10 mouse cellular contexts compared by ENCODE assay signal in genomic region chr16:79168193-79168592, GRCm38 (mm10).
DNase-seq lines count a peak whose midpoint lies in the region; ATAC-seq and TF ChIP-seq lines count a peak whose summit lies in the region.
"Had no signal": no experiment of that assay in that cellular context is flagged by ENCODE, and none has a peak within 500 bp of the region (broad histone marks: within the 10 kb centered on the region; RNA-seq: fewer than 3 reads in every experiment).

No protein-coding gene starts in this region.

- no peak overlapping the region for H3K27ac ChIP-seq in intestine, embryonic 14.5 days (ENCODE audit: low read depth)
- no peak overlapping the region for H3K27ac ChIP-seq in intestine, embryonic 16.5 days (ENCODE audit: low read length)
- H3K27ac ChIP-seq in cortical plate, adult 2 months (ENCODE audit: insufficient read depth, low read length), result no peak overlapping the region
- H3K27ac ChIP-seq in midbrain, postnatal 0 days (ENCODE audit: low read depth, low read length), result no peak overlapping the region
- H3K27ac ChIP-seq: embryonic facial prominence, embryonic 12.5 days; neural tube, embryonic 13.5 days had no signal

- 11% methylated on average over 8 of the region's 8 CpGs for WGBS in intestine, embryonic 14.5 days
- 11% methylated on average over 8 of the region's 8 CpGs for WGBS in intestine, embryonic 16.5 days
- 10% methylated on average over 8 of the region's 8 CpGs for WGBS in midbrain, postnatal 0 days

- peak overlapping the region; percentile 26; the same call in 1 of the 2 replicates for H3K4me2 ChIP-seq in intestine, embryonic 14.5 days (ENCODE audit: low read length)
- no peak overlapping the region for H3K4me2 ChIP-seq in intestine, embryonic 16.5 days (ENCODE audit: low read depth, low read length)
- no peak overlapping the region for H3K4me2 ChIP-seq in midbrain, postnatal 0 days (ENCODE audit: low read depth, low read length, poor library complexity, severe bottlenecking)
- H3K4me2 ChIP-seq: embryonic facial prominence, embryonic 12.5 days; neural tube, embryonic 13.5 days had no signal

- TF ChIP-seq POLR2A in cortical plate, adult 2 months (IDR thresholded peaks at IDR 0.05; ENCODE audit: extremely low read depth, insufficient read depth, low read length), result no peak

- H3K4me1 ChIP-seq in intestine, embryonic 14.5 days (replicated peaks; ENCODE audit: control insufficient read depth, insufficient read depth, low read length), result no peaks in the 10 kb centered on the region
- no peaks in the 10 kb centered on the region for H3K4me1 ChIP-seq in intestine, embryonic 16.5 days (ENCODE audit: control insufficient read depth, insufficient read depth, low read length)
- H3K4me1 ChIP-seq in cortical plate, adult 2 months (ENCODE audit: control insufficient read depth, insufficient read depth, low read length), result no peaks in the 10 kb centered on the region
- no peaks in the 10 kb centered on the region; the same call in 1 of the 2 replicates for H3K4me1 ChIP-seq in midbrain, postnatal 0 days (ENCODE audit: insufficient read depth, low read length)
- H3K4me1 ChIP-seq: embryonic facial prominence, embryonic 12.5 days; neural tube, embryonic 13.5 days had no signal

- H3K9me3 ChIP-seq in intestine, embryonic 14.5 days (ENCODE audit: control insufficient read depth, low read length), result no peaks in the 10 kb centered on the region
- no peaks in the 10 kb centered on the region for H3K9me3 ChIP-seq in intestine, embryonic 16.5 days (ENCODE audit: control insufficient read depth, low read length)
- no peaks in the 10 kb centered on the region for H3K9me3 ChIP-seq in midbrain, postnatal 0 days (ENCODE audit: low read length)
- H3K9me3 ChIP-seq: embryonic facial prominence, embryonic 12.5 days had no signal

- no peak; the same call in 1 of the 2 replicates for ATAC-seq in intestine, embryonic 14.5 days (replicated peaks; ENCODE audit: low FRiP score, low TSS enrichment, low read depth)
- no peak for ATAC-seq in intestine, embryonic 16.5 days
- ATAC-seq in hematopoietic stem cell, adult 5-6 weeks (replicated peaks in 1 of 2; ENCODE audit: insufficient read depth in 1 of 2, low FRiP score in 2 of 2, low TSS enrichment in 1 of 2, low read depth in 1 of 2, poor library complexity in 2 of 2, severe bottlenecking in 2 of 2), result peak; percentile 66 to 86; a peak in 3 of 4 replicates
- no peak for ATAC-seq in midbrain, postnatal 0 days (ENCODE audit: low FRiP score)

- no peaks in the 10 kb centered on the region for H3K27me3 ChIP-seq in intestine, embryonic 14.5 days (replicated peaks; ENCODE audit: control insufficient read depth, insufficient read depth, low read length)
- no peaks in the 10 kb centered on the region for H3K27me3 ChIP-seq in intestine, embryonic 16.5 days (replicated peaks; ENCODE audit: control insufficient read depth, insufficient read depth, low read length)
- no peaks in the 10 kb centered on the region for H3K27me3 ChIP-seq in midbrain, postnatal 0 days (ENCODE audit: insufficient read depth, low read length)
- H3K27me3 ChIP-seq: embryonic facial prominence, embryonic 12.5 days; neural tube, embryonic 13.5 days had no signal

- TF ChIP-seq CTCF in cortical plate, adult 2 months (IDR thresholded peaks at IDR 0.05; ENCODE audit: extremely low read depth, insufficient read depth, low read length), result peak; percentile 65
- peak; percentile 91 for TF ChIP-seq CTCF in midbrain, postnatal 0 days (IDR thresholded peaks at IDR 0.05)

- peak; percentile 83 for DNase-seq in intestine, embryonic 14.5 days (ENCODE audit: low spot score)
- peak; percentile 55 to 59 for DNase-seq in adrenal gland, adult 18-20 months (ENCODE audit: low spot score in 2 of 2)
- peak; percentile 40 for DNase-seq in left cerebral cortex, adult 11 months (ENCODE audit: low spot score)
- DNase-seq in midbrain, postnatal 0 days (ENCODE audit: low spot score), result peak; percentile 91
- DNase-seq in spleen, adult 18-20 months, result no peak

- H3K9ac ChIP-seq in intestine, embryonic 14.5 days (ENCODE audit: low read length), result no peak overlapping the region
- H3K9ac ChIP-seq in intestine, embryonic 16.5 days (ENCODE audit: low read depth, low read length), result no peak overlapping the region
- H3K9ac ChIP-seq in midbrain, postnatal 0 days (replicated peaks; ENCODE audit: low read length, poor library complexity, severe bottlenecking), result no peak overlapping the region
- H3K9ac ChIP-seq: embryonic facial prominence, embryonic 12.5 days; neural tube, embryonic 13.5 days had no signal

- H3K4me3 ChIP-seq in intestine, embryonic 14.5 days (ENCODE audit: low read depth, low read length), result no peak overlapping the region
- no peak overlapping the region for H3K4me3 ChIP-seq in intestine, embryonic 16.5 days (ENCODE audit: low read length)
- no peak overlapping the region for H3K4me3 ChIP-seq in cortical plate, adult 2 months (ENCODE audit: insufficient read depth, low read length)
- no peak overlapping the region for H3K4me3 ChIP-seq in midbrain, postnatal 0 days (ENCODE audit: low read depth, low read length)
- H3K4me3 ChIP-seq: embryonic facial prominence, embryonic 12.5 days; neural tube, embryonic 13.5 days had no signal

- H3K36me3 ChIP-seq in intestine, embryonic 14.5 days (ENCODE audit: control insufficient read depth, insufficient read depth, low read length), result no peaks in the 10 kb centered on the region
- no peaks in the 10 kb centered on the region for H3K36me3 ChIP-seq in intestine, embryonic 16.5 days (ENCODE audit: control insufficient read depth, insufficient read depth, low read length)
- no peaks in the 10 kb centered on the region for H3K36me3 ChIP-seq in midbrain, postnatal 0 days (ENCODE audit: insufficient read depth, low read length)
- H3K36me3 ChIP-seq: embryonic facial prominence, embryonic 12.5 days; neural tube, embryonic 13.5 days had no signal

Comparison
In these comparisons a context has a peak if more than half of its experiments do, and no peak if none do; other contexts are left out.
1. ATAC-seq: peak in hematopoietic stem cell, adult 5-6 weeks (2 of 2); none in intestine, embryonic 14.5 days (single experiment), intestine, embryonic 16.5 days (single experiment) and midbrain, postnatal 0 days (single experiment).
2. DNase-seq: peak in intestine, embryonic 14.5 days (single experiment), adrenal gland, adult 18-20 months (2 of 2), left cerebral cortex, adult 11 months (single experiment) and midbrain, postnatal 0 days (single experiment); none in spleen, adult 18-20 months (0 of 2).